Mouse (Mus musculus) kidney, adult 2 months (tissue): ENCODE data around the gene Spem2.

Experiments
- CTCF ChIP-seq: fragments of 200-500 bp; conservative IDR thresholded peaks from 2 replicates; pipeline ENCODE4 v1.5.1; 2011; ENCODE audit warnings: low read depth, mild to moderate bottlenecking, control low read depth, low read length, moderate library complexity, mixed read lengths; ENCODE audit not compliant: insufficient read depth, insufficient read length
- POLR2A ChIP-seq: fragments of 200-500 bp; IDR thresholded peaks from one replicate; pipeline ENCODE4 v1.6.1; 2011; ENCODE audit warnings: low read depth, low read length, control low read depth

DNA sequence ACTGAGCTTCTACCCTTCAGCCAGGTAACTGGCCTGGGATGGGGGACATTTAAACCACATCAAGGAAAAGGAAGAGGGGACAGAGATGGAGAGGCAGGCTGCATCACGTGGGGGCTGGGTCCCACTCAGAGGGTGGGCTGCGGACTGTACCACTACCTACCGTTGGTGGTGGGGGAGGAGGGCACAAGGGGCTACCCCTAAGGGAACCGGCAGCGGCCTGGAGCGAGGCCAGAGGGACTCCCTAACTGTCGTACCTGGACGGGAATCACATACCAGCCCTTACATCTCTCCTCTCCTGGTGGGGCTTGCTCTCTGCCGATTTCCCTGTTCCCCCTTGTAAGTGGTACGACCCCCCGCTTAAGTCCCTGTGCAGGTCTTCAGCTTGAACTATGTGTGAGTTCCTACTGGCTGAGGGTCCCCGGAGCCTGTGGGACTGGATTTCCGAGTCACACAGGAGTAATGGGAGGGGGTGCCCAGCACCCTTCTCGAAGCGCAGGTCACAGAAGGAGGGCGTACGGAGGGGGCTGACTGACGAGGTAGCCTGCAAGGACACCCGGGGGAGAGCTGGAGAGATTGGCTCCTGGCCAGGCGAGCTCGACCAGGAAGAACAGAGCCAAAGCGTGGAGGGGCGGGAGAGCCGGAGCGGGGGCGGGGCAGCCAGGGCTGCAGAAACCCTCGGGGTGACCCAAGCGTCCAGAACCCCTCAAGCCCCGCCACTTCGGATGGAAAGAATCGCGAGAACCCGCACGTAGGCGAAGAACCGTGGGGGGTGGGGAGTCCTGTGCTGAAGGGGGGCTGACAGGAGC lies 17.7 kb downstream of the Spem2 start:
- TF ChIP-seq POLR2A: no peak
- no peak for TF ChIP-seq CTCF
